Mouse (Mus musculus) hindbrain, postnatal 0 days (tissue): Measurements from ENCODE around the gene Ssbp2. TPM values are rescaled to one million over a fixed set of nuclear protein-coding genes. Genes with fewer than 3 reads are reported as not detected.

Experiments used
- ATAC-seq: fragments of 200-750 bp; cut with Nextera tagmentation; 2 replicates; pipeline ENCODE4 v1.8.0; 2017; ENCODE audit warnings: mild to moderate bottlenecking, moderate TSS enrichment, moderate library complexity
- DNase-seq: peaks from one replicate; pipeline ENCODE4 v3.0.0-alpha.2; 2015; ENCODE audit warnings: low spot score
- H3K27ac ChIP-seq: fragments of 300-500 bp; sonication (generic); 2 replicates; pipeline ENCODE4 v1.5.1; 2014; ENCODE audit warnings: mild to moderate bottlenecking
- H3K27me3 ChIP-seq: fragments of 300-500 bp; sonication (generic); 2 replicates; pipeline ENCODE4 v1.6.1; 2014; ENCODE audit warnings: low read length, mixed read lengths; ENCODE audit not compliant: insufficient read depth
- H3K36me3 ChIP-seq: fragments of 300-500 bp; sonication (generic); 2 replicates; pipeline ENCODE4 v1.6.1; 2014; ENCODE audit warnings: low read length, mixed read lengths; ENCODE audit not compliant: insufficient read depth
- H3K4me1 ChIP-seq: fragments of 300-500 bp; sonication (generic); 2 replicates; pipeline ENCODE4 v1.6.1; 2014; ENCODE audit warnings: antibody characterized with exemption, low read length, mixed read lengths; ENCODE audit not compliant: insufficient read depth
- H3K4me2 ChIP-seq: fragments of 300-500 bp; sonication (generic); 2 replicates; pipeline ENCODE4 v1.6.1; 2014; ENCODE audit warnings: low read depth, mild to moderate bottlenecking, low read length, moderate library complexity, mixed read lengths
- H3K4me3 ChIP-seq: fragments of 300-500 bp; sonication (generic); 2 replicates; pipeline ENCODE4 v1.5.1; 2014; ENCODE audit warnings: low read length
- H3K9ac ChIP-seq: fragments of 300-500 bp; sonication (generic); replicated peaks from 2 replicates; pipeline ENCODE4 v1.6.1; 2014; ENCODE audit warnings: mild to moderate bottlenecking, low read length, moderate library complexity, mixed read lengths
- H3K9me3 ChIP-seq: fragments of 300-500 bp; sonication (generic); 2 replicates; pipeline ENCODE4 v1.6.1; 2016; ENCODE audit warnings: low read length, mixed read lengths
- CTCF ChIP-seq: IDR thresholded peaks from 2 replicates; pipeline ENCODE4 v1.5.1; 2016; ENCODE audit warnings: antibody characterized with exemption, control low read depth, low read depth
- WGBS: fragments of 180-500 bp; shearing (Covaris S2); extraction: QIAGEN DNeasy Blood & Tissue Kit; methylation state at CpG from one replicate; pipeline ENCODE4 v1.1.7; 2014; 5-methylcytosine and 5-hydroxymethylcytosine counted together
- polyA plus RNA-seq: library from polyadenylated mRNA; unstranded; fragments of >200 nt; fragmentation: Nextera tagmentation; extraction: Ambion mirVana; gene quantifications from 2 replicates; pipeline ENCODE4 v1.2.1, GENCODE M21; 2015
- total RNA-seq: library from RNA; depleted of rRNA; stranded (reverse); fragments of >200 nt; gene quantifications from 2 replicates; pipeline ENCODE4 v1.2.3, GENCODE M21; 2014

Ssbp2 gene
- total and polyA plus RNA-seq, 2 experiments from 2014 or later, result 105 to 140 TPM

DNA sequence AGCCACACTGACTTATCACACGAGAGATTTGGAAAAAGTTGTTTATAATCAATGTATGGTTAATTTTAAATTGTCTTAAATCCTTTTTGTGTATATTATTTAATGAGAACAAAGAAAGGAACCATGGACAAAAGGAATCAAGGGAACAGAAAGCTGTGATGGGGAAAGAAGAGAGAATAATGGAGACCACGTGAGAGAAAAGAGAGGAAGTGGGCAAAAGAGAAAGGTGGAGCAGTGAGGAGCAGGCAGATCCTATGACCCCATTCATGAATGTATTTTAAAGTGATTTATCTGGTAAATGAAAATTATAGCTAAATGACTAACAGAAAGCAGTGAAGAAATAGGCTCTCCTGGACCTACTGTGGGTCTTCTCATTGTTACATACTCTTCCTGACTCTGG, 128.4 kb downstream of the Ssbp2 start:
- TF ChIP-seq CTCF, result no peak
- no peak overlapping the region for H3K9ac ChIP-seq
- no peaks in the 10 kb centered on the region for H3K27me3 ChIP-seq
- H3K4me3 ChIP-seq, result no peak overlapping the region
- DNase-seq, result no peak
- 35% methylated on average over 2 of the region's 2 CpGs for WGBS
- H3K4me2 ChIP-seq, result no peak overlapping the region
- H3K4me1 ChIP-seq, result no peaks in the 10 kb centered on the region
- ATAC-seq, result no peak
- no peaks in the 10 kb centered on the region for H3K36me3 ChIP-seq
- H3K27ac ChIP-seq, result no peak overlapping the region
- H3K9me3 ChIP-seq, result no peaks in the 10 kb centered on the region

- no peak overlapping the region for H3K4me2 ChIP-seq
- no peaks in the 10 kb centered on the region for H3K36me3 ChIP-seq
- H3K4me3 ChIP-seq, result no peak overlapping the region
- H3K27ac ChIP-seq, result no peak overlapping the region
- no peaks in the 10 kb centered on the region for H3K4me1 ChIP-seq
- 0 out of 2 replicates have a peak, but pooled peaks have one; percentile 55 for ATAC-seq
- TF ChIP-seq CTCF, result no peak
- no peak for DNase-seq
- 51% methylated on average over 4 of the region's 4 CpGs for WGBS
- no peaks in the 10 kb centered on the region for H3K9me3 ChIP-seq
- no peaks in the 10 kb centered on the region for H3K27me3 ChIP-seq
- H3K9ac ChIP-seq, result no peak overlapping the region
Observed at GRCm38 (mm10) chr13:91591863-91592262, 131.8 kb downstream of the Ssbp2 start.

- TF ChIP-seq CTCF, result no peak
- 82% methylated on average over 1 of the region's 1 CpGs for WGBS
- H3K4me2 ChIP-seq, result no peak overlapping the region
- H3K4me3 ChIP-seq, result no peak overlapping the region
- H3K9ac ChIP-seq, result no peak overlapping the region
- DNase-seq (no peak), ATAC-seq (no peak)
- H3K27me3 ChIP-seq, result no peaks in the 10 kb centered on the region
- no peaks in the 10 kb centered on the region for H3K4me1 ChIP-seq
- H3K9me3 ChIP-seq, result no peaks in the 10 kb centered on the region
- H3K27ac ChIP-seq, result no peak overlapping the region
- no peaks in the 10 kb centered on the region for H3K36me3 ChIP-seq
Observed at GRCm38 (mm10) chr13:91595284-91595683, 135.2 kb downstream of the Ssbp2 start.

DNA sequence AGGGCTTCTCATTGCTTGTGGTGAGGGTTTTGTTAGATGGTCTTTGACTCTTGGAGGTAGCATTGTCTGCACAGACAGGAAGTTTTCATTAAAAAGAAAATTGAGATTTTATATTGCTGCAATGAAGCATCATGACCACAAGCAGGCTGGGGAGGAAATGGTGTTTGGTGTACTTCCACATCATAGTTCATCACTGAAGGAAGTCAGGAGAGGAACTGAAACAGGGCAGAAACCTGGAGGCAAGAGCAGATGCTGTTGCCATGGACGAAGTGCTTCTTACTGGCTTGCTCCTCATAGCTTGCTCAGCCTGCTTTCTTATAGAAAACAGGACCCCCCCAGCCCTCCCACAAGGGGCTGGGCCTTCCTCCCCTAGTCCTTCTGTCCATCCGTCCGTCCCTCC, 139.5 kb downstream of the Ssbp2 start:
- 93% methylated on average over 3 of the region's 3 CpGs for WGBS
- no peaks in the 10 kb centered on the region for H3K27me3 ChIP-seq
- H3K36me3 ChIP-seq, result no peaks in the 10 kb centered on the region
- peaks cover 2% of the 10 kb centered on the region; the same call in 1 of the 2 replicates for H3K9me3 ChIP-seq
- H3K4me1 ChIP-seq, result no peaks in the 10 kb centered on the region
- no peak for DNase-seq
- no peak overlapping the region for H3K27ac ChIP-seq
- no peak overlapping the region for H3K9ac ChIP-seq
- TF ChIP-seq CTCF, result no peak
- no peak overlapping the region for H3K4me3 ChIP-seq
- no peak overlapping the region for H3K4me2 ChIP-seq
- no peak for ATAC-seq

DNA sequence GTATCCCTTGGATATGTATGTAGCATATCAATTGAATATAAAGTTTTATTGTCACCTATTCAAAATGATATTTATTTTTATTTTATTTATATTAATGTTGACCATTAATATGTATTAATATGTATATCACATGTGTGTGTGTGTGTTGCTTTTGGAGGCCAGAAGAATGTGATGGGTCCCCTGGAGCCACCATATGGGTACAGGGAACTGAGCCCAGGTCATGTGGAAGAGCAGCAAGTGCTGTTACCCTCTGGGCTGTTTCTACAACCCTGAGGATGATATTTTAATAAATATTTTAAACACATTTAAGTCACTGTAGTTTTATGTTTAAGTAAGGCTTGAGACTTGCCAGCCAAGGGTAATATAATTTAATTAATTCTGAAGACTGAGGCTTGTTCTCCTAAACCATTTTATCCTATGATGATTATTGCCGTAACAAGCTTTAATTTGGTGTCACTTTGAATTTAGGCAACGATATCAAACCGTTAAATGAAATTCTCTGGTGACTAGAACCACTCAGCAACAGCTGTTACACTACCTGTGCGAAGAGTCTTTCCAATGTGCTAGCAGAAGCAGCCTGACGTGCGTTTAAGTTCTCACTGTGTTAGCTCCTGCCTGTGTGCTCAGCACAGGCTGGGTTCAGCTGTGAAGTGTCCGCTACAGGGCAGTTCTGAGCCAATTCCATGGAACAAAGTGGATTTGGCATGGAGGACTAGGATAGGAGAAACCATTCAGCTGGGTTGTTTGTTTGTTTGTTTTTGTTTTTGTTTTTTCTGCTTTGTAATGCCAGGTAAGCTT, 145.2 kb downstream of the Ssbp2 start:
- no peak for TF ChIP-seq CTCF
- Histone ChIP-seq H3K4me2 (no peak overlapping the region), H3K27ac (no peak overlapping the region), H3K36me3 (no peaks in the 10 kb centered on the region), H3K4me1 (no peaks in the 10 kb centered on the region), H3K9me3 (peaks cover 2% of the 10 kb centered on the region; the same call in 1 of the 2 replicates), H3K27me3 (no peaks in the 10 kb centered on the region), H3K9ac (no peak overlapping the region), H3K4me3 (no peak overlapping the region)
- 46% methylated on average over 7 of the region's 7 CpGs for WGBS
- DNase-seq (peak; percentile 69), ATAC-seq (peak; percentile 91)

DNA sequence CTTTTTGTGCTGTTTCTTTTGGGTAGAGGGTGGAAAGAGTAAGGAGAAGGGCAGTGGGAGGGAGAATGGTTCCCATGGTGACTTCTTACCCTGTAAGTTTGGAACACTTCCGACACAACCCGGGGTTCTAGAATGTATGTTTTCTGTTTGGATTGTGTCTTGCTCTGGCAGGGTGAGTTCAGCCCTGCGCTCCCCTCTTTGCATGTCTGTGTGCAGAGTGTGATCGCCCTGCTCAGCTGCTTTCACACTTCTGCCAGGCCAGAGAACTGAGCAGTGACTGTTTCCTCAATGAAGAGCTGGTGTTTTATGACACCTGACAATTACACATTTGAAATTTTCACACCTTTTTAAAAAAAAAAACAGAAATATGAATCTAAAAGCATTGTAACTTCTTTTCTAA, 150.5 kb downstream of the Ssbp2 start:
- no peak for TF ChIP-seq CTCF
- Histone ChIP-seq H3K4me3 (no peak overlapping the region), H3K36me3 (no peaks in the 10 kb centered on the region), H3K9ac (no peak overlapping the region), H3K9me3 (no peaks in the 10 kb centered on the region), H3K4me2 (no peak overlapping the region), H3K4me1 (no peaks in the 10 kb centered on the region), H3K27me3 (no peaks in the 10 kb centered on the region), H3K27ac (no peak overlapping the region)
- 57% methylated on average over 4 of the region's 4 CpGs for WGBS
- ATAC-seq, result no peak
- no peak for DNase-seq

- Histone ChIP-seq H3K4me1 (no peaks in the 10 kb centered on the region), H3K4me3 (no peak overlapping the region), H3K9me3 (no peaks in the 10 kb centered on the region), H3K27ac (no peak overlapping the region), H3K9ac (no peak overlapping the region), H3K4me2 (no peak overlapping the region), H3K27me3 (no peaks in the 10 kb centered on the region), H3K36me3 (no peaks in the 10 kb centered on the region)
- 95% methylated on average over 3 of the region's 3 CpGs for WGBS
- ATAC-seq, result no peak
- no peak for DNase-seq
- no peak for TF ChIP-seq CTCF
Observed at GRCm38 (mm10) chr13:91611909-91612308, 151.8 kb downstream of the Ssbp2 start.
